In the genomic region with DNA sequence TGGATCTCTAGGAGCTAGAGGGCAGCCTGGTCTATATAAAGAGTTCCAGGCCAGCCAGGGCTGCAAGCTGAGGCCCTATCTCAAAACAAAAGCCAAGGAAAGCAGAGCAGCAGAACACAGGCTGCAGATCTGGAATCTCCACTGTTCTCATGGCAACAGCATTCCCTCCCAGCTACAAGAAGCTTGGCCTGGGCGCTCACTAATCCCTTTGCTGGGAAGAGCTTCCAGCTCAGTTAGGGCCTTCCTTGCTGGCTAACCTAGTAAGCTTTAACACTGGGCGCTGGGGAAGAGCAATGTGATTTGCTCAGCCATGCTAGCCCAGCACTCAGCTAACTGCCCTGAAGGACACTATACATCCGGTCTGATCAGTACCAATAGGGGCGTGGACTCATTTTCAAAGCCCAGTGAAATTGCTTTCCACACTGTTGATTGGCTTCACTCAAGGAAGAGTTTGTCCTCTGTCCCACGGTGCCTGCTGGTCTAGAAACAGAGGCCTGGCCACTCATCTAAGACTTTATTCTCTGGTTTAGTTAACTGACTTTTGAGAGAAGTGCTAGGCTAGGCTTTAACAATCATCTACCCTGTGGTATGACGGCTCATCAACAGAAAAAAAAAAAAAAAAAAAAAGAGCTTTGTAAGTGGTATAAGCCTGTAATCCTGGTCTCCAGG, we compare ENCODE assay signal across 8 mouse cellular contexts.
A peak's percentile ranks its signal among the peaks of the same experiment; 100 is the strongest.
DNase-seq lines count a peak whose midpoint lies in the region; ATAC-seq lines count a peak whose summit lies in the region.
"Had no signal": no experiment of that assay in that cellular context is flagged by ENCODE, and none has a peak within 500 bp of the region (broad histone marks: within the 10 kb centered on the region; RNA-seq: fewer than 3 reads in every experiment).

No protein-coding gene starts in this region.

- H3K27ac ChIP-seq in forebrain, embryonic 15.5 days (replicated peaks) = no peak overlapping the region; the same call in 1 of the 2 replicates
- peak overlapping the region; percentile 68 for H3K27ac ChIP-seq in midbrain, embryonic 10.5 days (replicated peaks)
- H3K27ac ChIP-seq: stomach, embryonic 15.5 days had no signal

- H3K4me3 ChIP-seq in forebrain, embryonic 15.5 days = no peak overlapping the region
- no peak overlapping the region for H3K4me3 ChIP-seq in midbrain, embryonic 10.5 days
- H3K4me3 ChIP-seq: stomach, embryonic 15.5 days had no signal

- ATAC-seq in forebrain, embryonic 15.5 days (replicated peaks) = peak; percentile 63; the same call in 1 of the 2 replicates
- no peak for ATAC-seq in megakaryocyte progenitor cell, adult 5-6 weeks (replicated peaks; ENCODE audit: poor library complexity)

- H3K36me3 ChIP-seq in forebrain, embryonic 15.5 days = peaks cover 7% of the 10 kb centered on the region; the same call in 1 of the 2 replicates
- no peaks in the 10 kb centered on the region for H3K36me3 ChIP-seq in midbrain, embryonic 10.5 days
- H3K36me3 ChIP-seq: stomach, embryonic 15.5 days had no signal

- peak; percentile 17 for DNase-seq in urinary bladder, postnatal 14 days (ENCODE audit: low spot score)
- no peak for DNase-seq in urinary bladder, postnatal 4 days (ENCODE audit: low spot score in 2 of 2)
- DNase-seq in midbrain, embryonic 10.5 days (ENCODE audit: low spot score) = peak; percentile 68
- no peak for DNase-seq in heart, adult 8-10 months (ENCODE audit: low spot score)
- DNase-seq in thymus, postnatal 14 days = no peak

- no peaks in the 10 kb centered on the region for H3K27me3 ChIP-seq in forebrain, embryonic 15.5 days
- H3K27me3 ChIP-seq in midbrain, embryonic 10.5 days (ENCODE audit: low read depth, poor library complexity, severe bottlenecking) = no peaks in the 10 kb centered on the region
- H3K27me3 ChIP-seq: stomach, embryonic 15.5 days had no signal

- peaks cover 21% of the 10 kb centered on the region for H3K4me1 ChIP-seq in forebrain, embryonic 15.5 days
- peaks cover 53% of the 10 kb centered on the region for H3K4me1 ChIP-seq in midbrain, embryonic 10.5 days
- H3K4me1 ChIP-seq: stomach, embryonic 15.5 days had no signal

- no peak overlapping the region for H3K4me2 ChIP-seq in forebrain, embryonic 15.5 days (replicated peaks)
- H3K4me2 ChIP-seq: stomach, embryonic 15.5 days had no signal

- H3K9me3 ChIP-seq in forebrain, embryonic 15.5 days = no peaks in the 10 kb centered on the region
- H3K9me3 ChIP-seq in midbrain, embryonic 10.5 days (replicated peaks) = no peaks in the 10 kb centered on the region
- H3K9me3 ChIP-seq: stomach, embryonic 15.5 days had no signal

- WGBS in forebrain, embryonic 15.5 days = 41% methylated on average over 6 of the region's 6 CpGs
- WGBS in midbrain, embryonic 10.5 days = 45% methylated on average over 6 of the region's 6 CpGs

- no peak overlapping the region for H3K9ac ChIP-seq in forebrain, embryonic 15.5 days (replicated peaks)
- H3K9ac ChIP-seq: stomach, embryonic 15.5 days had no signal

Comparison
In these comparisons a context has a peak if more than half of its experiments do, and no peak if none do; other contexts are left out.
1. DNase-seq: peak in urinary bladder, postnatal 14 days (single experiment) and midbrain, embryonic 10.5 days (single experiment); none in urinary bladder, postnatal 4 days (0 of 2), heart, adult 8-10 months (single experiment) and thymus, postnatal 14 days (single experiment).